Mouse (Mus musculus): ENCODE data around the gene Rps8. TPM values are rescaled to one million over a fixed set of nuclear protein-coding genes. Genes with fewer than 3 reads are reported as not detected.
A peak's percentile ranks its signal among the peaks of the same experiment; 100 is the strongest.

The Rps8 gene
- total RNA-seq, 2 experiments from 2014 or later: 571 to 648 TPM

GRCm38 (mm10) chr4:117149291-117150211 is 6.5 kb downstream of the Rps8 start:
- DNase-seq (ENCODE audit: low spot score): no peak
- intact Hi-C loops (cut with DNase I): no loop called here

GRCm38 (mm10) chr4:117148815-117149214 is 7.2 kb downstream of the Rps8 start:
- intact Hi-C loops (cut with DNase I): no loop called here
- DNase-seq (ENCODE audit: low spot score): no peak

GRCm38 (mm10) chr4:117148047-117148713 is 7.9 kb downstream of the Rps8 start:
- intact Hi-C loops (cut with DNase I): no loop called here
- no peak for DNase-seq (ENCODE audit: low spot score)

- intact Hi-C loops (cut with DNase I): no loop called here
- peak; percentile 55 for DNase-seq (ENCODE audit: low spot score)
Measured at GRCm38 (mm10) chr4:117146176-117146575, 9.9 kb downstream of the Rps8 start.

GRCm38 (mm10) chr4:117145248-117145647 is 10.8 kb downstream of the Rps8 start:
- DNase-seq (ENCODE audit: low spot score): no peak
- intact Hi-C loops (cut with DNase I): no loop called here

GRCm38 (mm10) chr4:117143023-117143422 is 13.0 kb downstream of the Rps8 start:
- intact Hi-C loops (cut with DNase I): loop anchor here (5.0 kb wide), 1 partner anchor 41 kb away; no protein-coding TSS in a partner anchor
- DNase-seq (ENCODE audit: low spot score): no peak

- intact Hi-C loops (cut with DNase I): loop anchor here (1.0 to 5.0 kb wide), 2 partner anchors 38 to 138 kb away; no protein-coding TSS in a partner anchor
- no peak for DNase-seq (ENCODE audit: low spot score)
Measured at GRCm38 (mm10) chr4:117140613-117141012, 15.4 kb downstream of the Rps8 start.

- DNase-seq (ENCODE audit: low spot score): no peak
Measured at GRCm38 (mm10) chr4:117139217-117139612, 16.8 kb downstream of the Rps8 start.

GRCm38 (mm10) chr4:117138295-117139216 is 17.5 kb downstream of the Rps8 start:
- intact Hi-C loops (cut with DNase I): loop anchor here (2.0 to 5.0 kb wide), 2 partner anchors 18 to 311 kb away; no protein-coding TSS in a partner anchor

More at GRCm38 (mm10) chr4:117139217-117139612, 16.8 kb downstream of the Rps8 start:
- intact Hi-C loops (cut with DNase I): loop anchor here (2.0 to 5.0 kb wide), 2 partner anchors 18 to 312 kb away; no protein-coding TSS in a partner anchor

GRCm38 (mm10) chr4:117136034-117136433 is 20.0 kb downstream of the Rps8 start:
- intact Hi-C loops (cut with DNase I): loop anchor here (5.0 kb wide), 1 partner anchor 309 kb away; no protein-coding TSS in a partner anchor
- DNase-seq (ENCODE audit: low spot score): no peak

More at GRCm38 (mm10) chr4:117138295-117139216, 17.5 kb downstream of the Rps8 start:
- no peak for DNase-seq (ENCODE audit: low spot score)

- no peak for DNase-seq (ENCODE audit: low spot score)
- intact Hi-C loops (cut with DNase I): no loop called here
Measured at GRCm38 (mm10) chr4:117134601-117134995, 21.4 kb downstream of the Rps8 start.

- intact Hi-C loops (cut with DNase I): no loop called here
- peak; percentile 95 for DNase-seq (ENCODE audit: low spot score)
Measured at GRCm38 (mm10) chr4:117133817-117134600, 22.0 kb downstream of the Rps8 start, which contains the start of gene Plk3. Gene Plk3 (minus strand): TSS chr4:117133963.

- intact Hi-C loops (cut with DNase I): no loop called here
- no peak for DNase-seq (ENCODE audit: low spot score)
Measured at GRCm38 (mm10) chr4:117133366-117133796, 22.7 kb downstream of the Rps8 start.

GRCm38 (mm10) chr4:117132794-117133143 is 23.3 kb downstream of the Rps8 start:
- intact Hi-C loops (cut with DNase I): no loop called here
- DNase-seq (ENCODE audit: low spot score): no peak

- intact Hi-C loops (cut with DNase I): no loop called here
- no peak for DNase-seq (ENCODE audit: low spot score)
Measured at GRCm38 (mm10) chr4:117131890-117132793, 23.9 kb downstream of the Rps8 start.

- intact Hi-C loops (cut with DNase I): no loop called here
- DNase-seq (ENCODE audit: low spot score): no peak
Measured at GRCm38 (mm10) chr4:117131198-117131597, 24.8 kb downstream of the Rps8 start.

- intact Hi-C loops (cut with DNase I): no loop called here
Measured at GRCm38 (mm10) chr4:117130790-117131189, 25.3 kb downstream of the Rps8 start.

More at GRCm38 (mm10) chr4:117130790-117131189, 25.3 kb downstream of the Rps8 start:
- no peak for DNase-seq (ENCODE audit: low spot score)
